Mouse (Mus musculus): ENCODE data around the gene Birc3.

GRCm38 (mm10) chr9:7852346-7853230 is 20.4 kb downstream of the Birc3 start:
- no peak for TF ChIP-seq CTCF (IDR thresholded peaks at IDR 0.05; ENCODE audit: low read depth, low read length)
- no peak for TF ChIP-seq POLR2A (IDR thresholded peaks at IDR 0.05; ENCODE audit: borderline replicate concordance, low read depth, low read length)

Measured in bone marrow macrophage, adult 2 months (primary cell).